Mouse (Mus musculus): Measurements from ENCODE around the gene Tmub1. TPM values are rescaled to one million over a fixed set of nuclear protein-coding genes. Genes with fewer than 3 reads are reported as not detected.

Tmub1 gene
- polyA plus RNA-seq, 1 experiment: 135 TPM

- no peaks in the 10 kb centered on the region for H3K27me3 ChIP-seq (ENCODE audit: control insufficient read depth, insufficient read depth, low read length)
- no peak for TF ChIP-seq POLR2A (IDR thresholded peaks at IDR 0.05; ENCODE audit: low read depth, low read length)
- TF ChIP-seq CTCF (IDR thresholded peaks at IDR 0.05; ENCODE audit: extremely low read depth, insufficient read length, insufficient replicate concordance, low read depth, low read length): no peak
- H3K4me1 ChIP-seq (ENCODE audit: control insufficient read depth, insufficient read depth, insufficient read length, low read length): peaks cover 11% of the 10 kb centered on the region
- H3K27ac ChIP-seq (ENCODE audit: insufficient read depth, low read depth, low read length): no peak overlapping the region
- no peaks in the 10 kb centered on the region for H3K36me3 ChIP-seq (ENCODE audit: control insufficient read depth, insufficient read depth, low read length)
- 33% methylated on average over 5 of the region's 5 CpGs for WGBS
- peak overlapping the region; percentile 92 for H3K4me3 ChIP-seq (ENCODE audit: low read depth, low read length)
Measured at GRCm38 (mm10) chr5:24453283-24453984, 5.8 kb upstream of the Tmub1 start.

- H3K27me3 ChIP-seq (ENCODE audit: control insufficient read depth, insufficient read depth, low read length): no peaks in the 10 kb centered on the region
- H3K4me1 ChIP-seq (ENCODE audit: control insufficient read depth, insufficient read depth, insufficient read length, low read length): peaks cover 15% of the 10 kb centered on the region
- no peaks in the 10 kb centered on the region for H3K36me3 ChIP-seq (ENCODE audit: control insufficient read depth, insufficient read depth, low read length)
- no peak for TF ChIP-seq POLR2A (IDR thresholded peaks at IDR 0.05; ENCODE audit: low read depth, low read length)
- TF ChIP-seq CTCF (IDR thresholded peaks at IDR 0.05; ENCODE audit: extremely low read depth, insufficient read length, insufficient replicate concordance, low read depth, low read length): no peak
- under 1% methylated on average over 29 of the region's 29 CpGs for WGBS
- peak overlapping the region; percentile 92 for H3K4me3 ChIP-seq (ENCODE audit: low read depth, low read length)
- no peak overlapping the region for H3K27ac ChIP-seq (ENCODE audit: insufficient read depth, low read depth, low read length)
Measured at GRCm38 (mm10) chr5:24452691-24453233, 5.1 kb upstream of the Tmub1 start.

- TF ChIP-seq POLR2A (IDR thresholded peaks at IDR 0.05; ENCODE audit: low read depth, low read length) (no peak), CTCF (IDR thresholded peaks at IDR 0.05; ENCODE audit: extremely low read depth, insufficient read length, insufficient replicate concordance, low read depth, low read length) (no peak)
- WGBS: under 1% methylated on average over 62 of the region's 85 CpGs
- peak within 1 kb of the TSS; percentile 81 for H3K27ac ChIP-seq (ENCODE audit: insufficient read depth, low read depth, low read length)
- H3K4me3 ChIP-seq (ENCODE audit: low read depth, low read length): peak within 1 kb of the TSS; percentile 92
- H3K36me3 ChIP-seq (ENCODE audit: control insufficient read depth, insufficient read depth, low read length): no peaks in the 10 kb centered on the region
- H3K4me1 ChIP-seq (ENCODE audit: control insufficient read depth, insufficient read depth, insufficient read length, low read length): peaks cover 15% of the 10 kb centered on the region
- no peaks in the 10 kb centered on the region for H3K27me3 ChIP-seq (ENCODE audit: control insufficient read depth, insufficient read depth, low read length)
Measured at GRCm38 (mm10) chr5:24452030-24452690, 4.5 kb upstream of the Tmub1 start, which contains the start of gene Agap3. Agap3 (plus strand) TSS chr5:24452177.

GRCm38 (mm10) chr5:24451264-24452029, 3.8 kb upstream of the Tmub1 start:
- peak overlapping the region; percentile 92 for H3K4me3 ChIP-seq (ENCODE audit: low read depth, low read length)
- no peak for TF ChIP-seq CTCF (IDR thresholded peaks at IDR 0.05; ENCODE audit: extremely low read depth, insufficient read length, insufficient replicate concordance, low read depth, low read length)
- peak; percentile 66 for TF ChIP-seq POLR2A (IDR thresholded peaks at IDR 0.05; ENCODE audit: low read depth, low read length)
- H3K36me3 ChIP-seq (ENCODE audit: control insufficient read depth, insufficient read depth, low read length): no peaks in the 10 kb centered on the region
- 4% methylated on average over 63 of the region's 66 CpGs for WGBS
- peak overlapping the region; percentile 81 for H3K27ac ChIP-seq (ENCODE audit: insufficient read depth, low read depth, low read length)
- H3K27me3 ChIP-seq (ENCODE audit: control insufficient read depth, insufficient read depth, low read length): no peaks in the 10 kb centered on the region
- peaks cover 19% of the 10 kb centered on the region for H3K4me1 ChIP-seq (ENCODE audit: control insufficient read depth, insufficient read depth, insufficient read length, low read length)

GRCm38 (mm10) chr5:24446630-24447029, 1.0 kb downstream of the Tmub1 start:
- Histone ChIP-seq H3K27ac (ENCODE audit: insufficient read depth, low read depth, low read length) (no peak overlapping the region), H3K27me3 (ENCODE audit: control insufficient read depth, insufficient read depth, low read length) (no peaks in the 10 kb centered on the region), H3K36me3 (ENCODE audit: control insufficient read depth, insufficient read depth, low read length) (peaks cover 10% of the 10 kb centered on the region), H3K4me1 (ENCODE audit: control insufficient read depth, insufficient read depth, insufficient read length, low read length) (peaks cover 25% of the 10 kb centered on the region), H3K4me3 (ENCODE audit: low read depth, low read length) (no peak overlapping the region)
- TF ChIP-seq CTCF (IDR thresholded peaks at IDR 0.05; ENCODE audit: extremely low read depth, insufficient read length, insufficient replicate concordance, low read depth, low read length) (no peak), POLR2A (IDR thresholded peaks at IDR 0.05; ENCODE audit: low read depth, low read length) (no peak)
- 95% methylated on average over 7 of the region's 7 CpGs for WGBS

- H3K4me1 ChIP-seq (ENCODE audit: control insufficient read depth, insufficient read depth, insufficient read length, low read length): peaks cover 23% of the 10 kb centered on the region
- WGBS: 62% methylated on average over 20 of the region's 20 CpGs
- peaks cover 20% of the 10 kb centered on the region for H3K36me3 ChIP-seq (ENCODE audit: control insufficient read depth, insufficient read depth, low read length)
- peak overlapping the region; percentile 69 for H3K27ac ChIP-seq (ENCODE audit: insufficient read depth, low read depth, low read length)
- H3K4me3 ChIP-seq (ENCODE audit: low read depth, low read length): peak overlapping the region; percentile 97
- TF ChIP-seq CTCF (IDR thresholded peaks at IDR 0.05; ENCODE audit: extremely low read depth, insufficient read length, insufficient replicate concordance, low read depth, low read length): no peak
- TF ChIP-seq POLR2A (IDR thresholded peaks at IDR 0.05; ENCODE audit: low read depth, low read length): no peak
- no peaks in the 10 kb centered on the region for H3K27me3 ChIP-seq (ENCODE audit: control insufficient read depth, insufficient read depth, low read length)
Measured at GRCm38 (mm10) chr5:24445428-24446080, 2.1 kb downstream of the Tmub1 start.

All from small intestine, adult 2 months (tissue).